Mouse (Mus musculus): ENCODE measurements at regions not wholly inside any gene's neighbourhood (a gene's known extent, or its start where the extent isn't known, plus 50 kb on each side); places are given as distances from the start of the nearest gene placed in this dataset.

DNA sequence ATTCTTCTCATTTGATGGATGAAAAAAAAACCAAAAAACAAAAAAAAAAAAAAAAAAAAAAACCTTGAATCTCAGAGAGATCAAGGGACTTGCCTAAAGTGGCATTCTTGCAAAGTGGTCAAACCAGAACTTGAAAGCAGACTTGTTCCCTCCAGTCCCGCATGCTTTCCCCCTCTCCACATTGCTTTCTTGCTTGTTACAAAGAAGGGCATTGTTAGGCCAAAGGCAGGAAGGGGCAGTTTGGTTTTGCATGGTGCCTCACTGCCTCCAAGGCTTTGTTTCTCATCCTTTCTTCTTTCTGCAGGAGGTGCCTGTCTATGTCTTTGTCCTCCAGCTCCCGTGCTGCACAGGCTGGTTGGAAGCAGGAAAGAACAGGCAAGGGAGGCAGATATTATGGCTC, 356.2 kb upstream of the Tenm4 start:
- H3K4me3 ChIP-seq (ENCODE audit: low read depth, low read length) = no peak overlapping the region
- H3K27me3 ChIP-seq (replicated peaks; ENCODE audit: control insufficient read depth, insufficient read depth, low read length) = no peaks in the 10 kb centered on the region
- H3K27ac ChIP-seq (replicated peaks; ENCODE audit: low read depth, low read length) = no peak overlapping the region
- DNase-seq (ENCODE audit: low spot score) (peak; percentile 43), ATAC-seq (ENCODE audit: low read depth) (0 out of 2 replicates have a peak, but pooled peaks have one; percentile 37)
- no peak overlapping the region for H3K9ac ChIP-seq (ENCODE audit: low read depth, low read length)
- no peak overlapping the region for H3K4me2 ChIP-seq (ENCODE audit: low read depth, low read length)
- H3K36me3 ChIP-seq (ENCODE audit: control insufficient read depth, insufficient read depth, low read length) = no peaks in the 10 kb centered on the region
- H3K9me3 ChIP-seq (ENCODE audit: control insufficient read depth, low read length) = no peaks in the 10 kb centered on the region
- 28% methylated on average over 2 of the region's 2 CpGs for WGBS
- no peaks in the 10 kb centered on the region for H3K4me1 ChIP-seq (ENCODE audit: control insufficient read depth, insufficient read depth, low read length)

DNA sequence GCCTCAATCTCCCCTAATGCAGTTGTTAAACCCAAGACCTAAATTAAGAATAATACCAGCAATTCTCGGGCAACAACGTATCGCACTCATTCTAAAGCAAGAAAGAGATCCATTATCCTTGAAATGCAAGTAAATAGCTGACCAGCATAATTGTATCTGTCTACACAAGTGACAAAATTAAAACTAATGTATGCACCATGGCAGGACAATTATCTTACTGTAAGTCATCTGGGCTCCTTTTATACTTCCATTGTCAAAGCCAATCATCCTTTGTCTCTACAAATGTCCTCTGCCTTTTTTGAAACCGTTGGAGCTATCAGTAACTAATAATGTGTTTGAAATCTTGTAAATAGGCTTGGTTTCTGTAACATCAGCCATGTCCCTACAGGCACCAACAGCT, 347.5 kb upstream of the Tenm4 start:
- no peak for ATAC-seq (ENCODE audit: low read depth)

DNA sequence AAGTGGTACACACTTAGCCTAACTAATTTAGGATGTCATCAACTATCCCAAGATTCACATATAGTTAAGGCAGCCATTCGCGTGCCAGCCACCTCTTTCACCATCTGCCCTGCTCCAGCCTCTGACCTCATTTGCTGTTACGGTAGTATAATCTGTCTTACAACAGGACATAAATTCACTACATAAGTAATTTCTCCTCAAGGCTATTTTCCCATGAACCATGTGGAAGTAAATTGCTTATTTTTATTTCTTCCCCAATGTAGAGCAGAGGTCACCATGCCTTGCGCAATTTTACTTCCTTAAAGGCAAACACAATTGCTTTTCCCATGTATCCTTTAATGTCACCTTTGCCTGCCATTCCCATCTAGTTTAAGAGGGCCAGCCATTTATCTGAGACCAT, 341.2 kb upstream of the Tenm4 start:
- 81% methylated on average over 4 of the region's 4 CpGs for WGBS
- Histone ChIP-seq H3K9ac (ENCODE audit: low read depth, low read length) (no peak overlapping the region), H3K9me3 (ENCODE audit: control insufficient read depth, low read length) (no peaks in the 10 kb centered on the region), H3K36me3 (ENCODE audit: control insufficient read depth, insufficient read depth, low read length) (no peaks in the 10 kb centered on the region), H3K4me2 (ENCODE audit: low read depth, low read length) (no peak overlapping the region), H3K27ac (replicated peaks; ENCODE audit: low read depth, low read length) (no peak overlapping the region), H3K27me3 (replicated peaks; ENCODE audit: control insufficient read depth, insufficient read depth, low read length) (no peaks in the 10 kb centered on the region), H3K4me1 (ENCODE audit: control insufficient read depth, insufficient read depth, low read length) (no peaks in the 10 kb centered on the region), H3K4me3 (ENCODE audit: low read depth, low read length) (no peak overlapping the region)
- no peak for DNase-seq (ENCODE audit: low spot score)
- ATAC-seq (ENCODE audit: low read depth) = no peak

More for the DNA sequence above, 347.5 kb upstream of the Tenm4 start:
- Histone ChIP-seq H3K4me3 (ENCODE audit: low read depth, low read length) (no peak overlapping the region), H3K27me3 (replicated peaks; ENCODE audit: control insufficient read depth, insufficient read depth, low read length) (no peaks in the 10 kb centered on the region), H3K27ac (replicated peaks; ENCODE audit: low read depth, low read length) (no peak overlapping the region), H3K4me1 (ENCODE audit: control insufficient read depth, insufficient read depth, low read length) (no peaks in the 10 kb centered on the region), H3K9me3 (ENCODE audit: control insufficient read depth, low read length) (no peaks in the 10 kb centered on the region), H3K4me2 (ENCODE audit: low read depth, low read length) (no peak overlapping the region), H3K9ac (ENCODE audit: low read depth, low read length) (no peak overlapping the region), H3K36me3 (ENCODE audit: control insufficient read depth, insufficient read depth, low read length) (no peaks in the 10 kb centered on the region)
- 87% methylated on average over 4 of the region's 4 CpGs for WGBS
- DNase-seq (ENCODE audit: low spot score) = no peak

GRCm38 (mm10) chr7:95834236-95834919, 336.7 kb upstream of the Tenm4 start:
- WGBS = 73% methylated on average over 10 of the region's 10 CpGs
- H3K36me3 ChIP-seq (ENCODE audit: control insufficient read depth, insufficient read depth, low read length) = no peaks in the 10 kb centered on the region
- no peak overlapping the region for H3K9ac ChIP-seq (ENCODE audit: low read depth, low read length)
- no peak; the same call in 1 of the 2 replicates for ATAC-seq (ENCODE audit: low read depth)
- no peak overlapping the region for H3K4me3 ChIP-seq (ENCODE audit: low read depth, low read length)
- H3K27me3 ChIP-seq (replicated peaks; ENCODE audit: control insufficient read depth, insufficient read depth, low read length) = no peaks in the 10 kb centered on the region
- peak; percentile 20 for DNase-seq (ENCODE audit: low spot score)
- H3K9me3 ChIP-seq (ENCODE audit: control insufficient read depth, low read length) = no peaks in the 10 kb centered on the region
- no peaks in the 10 kb centered on the region for H3K4me1 ChIP-seq (ENCODE audit: control insufficient read depth, insufficient read depth, low read length)
- H3K4me2 ChIP-seq (ENCODE audit: low read depth, low read length) = no peak overlapping the region
- no peak overlapping the region for H3K27ac ChIP-seq (replicated peaks; ENCODE audit: low read depth, low read length)

DNA sequence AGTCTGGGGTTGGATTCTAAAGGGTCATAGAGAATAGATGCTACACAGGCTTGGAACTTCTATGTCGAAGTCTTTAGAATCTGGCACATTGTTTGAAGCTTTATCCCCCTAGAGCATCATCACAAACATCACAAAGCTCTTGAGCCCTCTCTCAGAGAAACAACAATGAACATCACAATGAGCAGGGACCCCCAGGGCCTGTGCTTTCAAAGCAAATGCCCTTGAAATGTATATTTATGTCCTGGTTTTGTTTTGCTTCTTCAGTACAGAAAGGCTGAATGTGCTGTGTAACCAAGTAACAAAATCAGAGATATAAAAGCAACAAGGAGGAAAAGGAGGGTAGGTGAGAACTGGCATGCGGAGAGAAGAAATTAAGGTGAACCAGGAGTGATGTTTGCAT, 330.6 kb upstream of the Tenm4 start:
- Histone ChIP-seq H3K27me3 (replicated peaks; ENCODE audit: control insufficient read depth, insufficient read depth, low read length) (no peaks in the 10 kb centered on the region), H3K4me3 (ENCODE audit: low read depth, low read length) (no peak overlapping the region), H3K9ac (ENCODE audit: low read depth, low read length) (no peak overlapping the region), H3K36me3 (ENCODE audit: control insufficient read depth, insufficient read depth, low read length) (no peaks in the 10 kb centered on the region), H3K27ac (replicated peaks; ENCODE audit: low read depth, low read length) (no peak overlapping the region), H3K4me1 (ENCODE audit: control insufficient read depth, insufficient read depth, low read length) (no peaks in the 10 kb centered on the region), H3K9me3 (ENCODE audit: control insufficient read depth, low read length) (no peaks in the 10 kb centered on the region), H3K4me2 (ENCODE audit: low read depth, low read length) (no peak overlapping the region)
- DNase-seq (ENCODE audit: low spot score) = no peak
- no peak for ATAC-seq (ENCODE audit: low read depth)
- 58% methylated on average over 2 of the region's 2 CpGs for WGBS

GRCm38 (mm10) chr7:95849874-95850273, 321.2 kb upstream of the Tenm4 start:
- Histone ChIP-seq H3K4me1 (ENCODE audit: control insufficient read depth, insufficient read depth, low read length) (no peaks in the 10 kb centered on the region), H3K36me3 (ENCODE audit: control insufficient read depth, insufficient read depth, low read length) (no peaks in the 10 kb centered on the region), H3K4me2 (ENCODE audit: low read depth, low read length) (no peak overlapping the region), H3K27ac (replicated peaks; ENCODE audit: low read depth, low read length) (no peak overlapping the region), H3K9ac (ENCODE audit: low read depth, low read length) (no peak overlapping the region), H3K4me3 (ENCODE audit: low read depth, low read length) (no peak overlapping the region), H3K27me3 (replicated peaks; ENCODE audit: control insufficient read depth, insufficient read depth, low read length) (no peaks in the 10 kb centered on the region), H3K9me3 (ENCODE audit: control insufficient read depth, low read length) (no peaks in the 10 kb centered on the region)
- DNase-seq (ENCODE audit: low spot score) (no peak), ATAC-seq (ENCODE audit: low read depth) (no peak)
- WGBS = 61% methylated on average over 2 of the region's 2 CpGs

DNA sequence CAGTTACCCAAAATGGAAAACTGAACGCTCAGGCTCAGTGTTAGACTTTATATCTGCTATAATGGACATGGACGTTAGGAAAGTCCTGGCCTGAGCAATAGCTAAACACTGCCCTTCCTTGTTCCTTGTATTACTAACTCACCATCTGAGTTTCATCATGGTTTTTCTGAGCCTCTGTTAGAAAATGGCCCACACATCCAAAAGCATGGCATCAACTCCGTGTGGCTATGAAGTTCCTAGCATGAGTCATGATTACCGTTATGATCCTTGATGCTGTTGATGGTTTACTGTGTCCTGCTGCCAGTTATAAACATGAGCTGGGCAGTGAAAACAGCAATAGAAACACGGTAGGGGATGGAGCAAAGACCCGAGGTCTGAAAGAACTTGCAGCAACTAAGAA, 318.4 kb upstream of the Tenm4 start:
- Histone ChIP-seq H3K4me3 (ENCODE audit: low read depth, low read length) (no peak overlapping the region), H3K4me1 (ENCODE audit: control insufficient read depth, insufficient read depth, low read length) (no peaks in the 10 kb centered on the region), H3K4me2 (ENCODE audit: low read depth, low read length) (no peak overlapping the region), H3K27ac (replicated peaks; ENCODE audit: low read depth, low read length) (no peak overlapping the region), H3K27me3 (replicated peaks; ENCODE audit: control insufficient read depth, insufficient read depth, low read length) (no peaks in the 10 kb centered on the region), H3K9ac (ENCODE audit: low read depth, low read length) (no peak overlapping the region), H3K36me3 (ENCODE audit: control insufficient read depth, insufficient read depth, low read length) (no peaks in the 10 kb centered on the region), H3K9me3 (ENCODE audit: control insufficient read depth, low read length) (no peaks in the 10 kb centered on the region)
- ATAC-seq (ENCODE audit: low read depth) (no peak), DNase-seq (ENCODE audit: low spot score) (no peak)
- WGBS = 72% methylated on average over 6 of the region's 6 CpGs

GRCm38 (mm10) chr7:95853225-95853812, 317.7 kb upstream of the Tenm4 start:
- H3K9ac ChIP-seq (ENCODE audit: low read depth, low read length) = no peak overlapping the region
- no peaks in the 10 kb centered on the region for H3K36me3 ChIP-seq (ENCODE audit: control insufficient read depth, insufficient read depth, low read length)
- peak; percentile 15; the same call in 1 of the 2 replicates for ATAC-seq (ENCODE audit: low read depth)
- no peaks in the 10 kb centered on the region for H3K4me1 ChIP-seq (ENCODE audit: control insufficient read depth, insufficient read depth, low read length)
- H3K4me2 ChIP-seq (ENCODE audit: low read depth, low read length) = no peak overlapping the region
- H3K27ac ChIP-seq (replicated peaks; ENCODE audit: low read depth, low read length) = no peak overlapping the region
- WGBS = 66% methylated on average over 6 of the region's 6 CpGs
- H3K27me3 ChIP-seq (replicated peaks; ENCODE audit: control insufficient read depth, insufficient read depth, low read length) = no peaks in the 10 kb centered on the region
- H3K4me3 ChIP-seq (ENCODE audit: low read depth, low read length) = no peak overlapping the region
- H3K9me3 ChIP-seq (ENCODE audit: control insufficient read depth, low read length) = no peaks in the 10 kb centered on the region
- DNase-seq (ENCODE audit: low spot score) = peak; percentile 34

DNA sequence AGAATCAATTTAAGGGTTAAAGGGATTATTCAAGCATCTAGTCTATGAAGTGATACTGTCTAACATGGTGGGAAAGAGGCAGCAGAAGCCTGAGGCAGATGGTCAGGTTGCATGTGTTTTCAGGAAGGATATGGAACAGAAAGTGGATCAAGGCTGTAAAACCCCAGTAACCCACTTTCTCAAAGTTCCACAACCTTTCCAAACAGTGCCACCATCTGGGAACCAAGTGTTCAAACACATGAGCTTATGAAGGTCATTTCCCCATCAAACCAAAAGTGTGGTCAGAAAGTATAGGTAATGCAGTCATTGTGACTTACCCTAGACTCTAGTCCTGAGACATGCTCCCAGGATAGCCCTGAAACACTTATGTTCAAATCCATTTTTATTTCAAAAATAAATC, 312.8 kb upstream of the Tenm4 start:
- Histone ChIP-seq H3K9me3 (ENCODE audit: control insufficient read depth, low read length) (no peaks in the 10 kb centered on the region), H3K4me2 (ENCODE audit: low read depth, low read length) (no peak overlapping the region), H3K27me3 (replicated peaks; ENCODE audit: control insufficient read depth, insufficient read depth, low read length) (no peaks in the 10 kb centered on the region), H3K36me3 (ENCODE audit: control insufficient read depth, insufficient read depth, low read length) (no peaks in the 10 kb centered on the region), H3K27ac (replicated peaks; ENCODE audit: low read depth, low read length) (no peak overlapping the region), H3K9ac (ENCODE audit: low read depth, low read length) (no peak overlapping the region), H3K4me3 (ENCODE audit: low read depth, low read length) (no peak overlapping the region), H3K4me1 (ENCODE audit: control insufficient read depth, insufficient read depth, low read length) (no peaks in the 10 kb centered on the region)
- ATAC-seq (ENCODE audit: low read depth) (no peak), DNase-seq (ENCODE audit: low spot score) (no peak)
